Mouse (Mus musculus) limb, embryonic 11.5 days (tissue): ENCODE data around the gene Ilk. TPM values are rescaled to one million over a fixed set of nuclear protein-coding genes. Genes with fewer than 3 reads are reported as not detected.
A peak's percentile ranks its signal among the peaks of the same experiment; 100 is the strongest.

Source experiments
- ATAC-seq: fragments of 200-750 bp; cut with Nextera tagmentation; 2 replicates; pipeline ENCODE4 v1.8.0; 2017; ENCODE audit warnings: low read depth; ENCODE audit not compliant: insufficient number of reproducible peaks, low FRiP score, low TSS enrichment
- DNase-seq: peaks from one replicate; pipeline ENCODE4 v3.0.0-alpha.2; 2015; ENCODE audit warnings: low spot score
- H3K27ac ChIP-seq: fragments of 300-500 bp; sonication (generic); replicated peaks from 2 replicates; pipeline ENCODE4 v1.5.1; 2014; ENCODE audit warnings: low read depth, mild to moderate bottlenecking, low read length
- H3K27me3 ChIP-seq: fragments of 300-500 bp; sonication (generic); 2 replicates; pipeline ENCODE4 v1.6.1; 2014; ENCODE audit warnings: mild to moderate bottlenecking, low read length, mixed read lengths; ENCODE audit not compliant: control insufficient read depth, insufficient read depth
- H3K36me3 ChIP-seq: fragments of 300-500 bp; sonication (generic); 2 replicates; pipeline ENCODE4 v1.6.1; 2014; ENCODE audit warnings: mild to moderate bottlenecking, low read length, moderate library complexity, mixed read lengths; ENCODE audit not compliant: control insufficient read depth, insufficient read depth
- H3K4me1 ChIP-seq: fragments of 300-500 bp; sonication (generic); 2 replicates; pipeline ENCODE4 v1.6.1; 2014; ENCODE audit warnings: low read length, mixed read lengths; ENCODE audit not compliant: control insufficient read depth, insufficient read depth
- H3K4me2 ChIP-seq: fragments of 300-500 bp; sonication (generic); 2 replicates; pipeline ENCODE4 v1.6.1; 2014; ENCODE audit warnings: low read depth, mild to moderate bottlenecking, moderate library complexity; ENCODE audit not compliant: severe bottlenecking
- H3K4me3 ChIP-seq: fragments of 300-500 bp; sonication (generic); 2 replicates; pipeline ENCODE4 v1.5.1; 2014; ENCODE audit warnings: low read depth, low read length
- H3K9ac ChIP-seq: fragments of 300-500 bp; sonication (generic); 2 replicates; pipeline ENCODE4 v1.6.1; 2014; ENCODE audit warnings: mild to moderate bottlenecking, low read length
- H3K9me3 ChIP-seq: fragments of 300-500 bp; sonication (generic); 2 replicates; pipeline ENCODE4 v1.6.1; 2016; ENCODE audit warnings: low read length; ENCODE audit not compliant: control insufficient read depth
- whole genome bisulfite sequencing: fragments of 180-500 bp; shearing (Covaris S2); extraction: QIAGEN DNeasy Blood & Tissue Kit; methylation state at CpG from one replicate; pipeline ENCODE4 v1.1.7; 2014; 5-methylcytosine and 5-hydroxymethylcytosine counted together
- polyA plus RNA-seq: library from polyadenylated mRNA; unstranded; fragments of >200 nt; fragmentation: Nextera tagmentation; extraction: Ambion mirVana; gene quantifications from 2 replicates; pipeline ENCODE4 v1.2.1, GENCODE M21; 2014

Gene Ilk
- polyA plus RNA-seq, 1 experiment from 2014 or later, result 237 TPM

- no peak for ATAC-seq
- Histone ChIP-seq H3K9ac (no peak overlapping the region), H3K4me3 (no peak overlapping the region), H3K36me3 (peaks cover 22% of the 10 kb centered on the region), H3K27me3 (no peaks in the 10 kb centered on the region), H3K4me1 (peaks cover 14% of the 10 kb centered on the region; the same call in 1 of the 2 replicates), H3K4me2 (no peak overlapping the region), H3K27ac (no peak overlapping the region), H3K9me3 (no peaks in the 10 kb centered on the region)
- 95% methylated on average over 3 of the region's 3 CpGs for WGBS
- DNase-seq, result no peak
Measured at GRCm38 (mm10) chr7:105769959-105770358, 33.6 kb downstream of the Ilk start.

GRCm38 (mm10) chr7:105772331-105772730, 35.9 kb downstream of the Ilk start:
- H3K36me3 ChIP-seq, result peaks cover 16% of the 10 kb centered on the region
- no peaks in the 10 kb centered on the region for H3K9me3 ChIP-seq
- ATAC-seq (no peak), DNase-seq (no peak)
- no peak overlapping the region for H3K27ac ChIP-seq
- 98% methylated on average over 15 of the region's 15 CpGs for WGBS
- H3K27me3 ChIP-seq, result no peaks in the 10 kb centered on the region
- H3K9ac ChIP-seq, result no peak overlapping the region
- no peak overlapping the region for H3K4me2 ChIP-seq
- H3K4me3 ChIP-seq, result no peak overlapping the region
- peaks cover 19% of the 10 kb centered on the region for H3K4me1 ChIP-seq

- ATAC-seq, result no peak
- Histone ChIP-seq H3K9me3 (no peaks in the 10 kb centered on the region), H3K4me1 (peaks cover 18% of the 10 kb centered on the region), H3K36me3 (peaks cover 16% of the 10 kb centered on the region), H3K27me3 (no peaks in the 10 kb centered on the region), H3K27ac (no peak overlapping the region), H3K9ac (no peak overlapping the region), H3K4me3 (no peak overlapping the region), H3K4me2 (no peak overlapping the region)
- no peak for DNase-seq
- WGBS, result 93% methylated on average over 5 of the region's 5 CpGs
Measured at GRCm38 (mm10) chr7:105773041-105773440, 36.6 kb downstream of the Ilk start.

- Histone ChIP-seq H3K36me3 (peaks cover 16% of the 10 kb centered on the region), H3K9ac (no peak overlapping the region), H3K9me3 (no peaks in the 10 kb centered on the region), H3K27me3 (no peaks in the 10 kb centered on the region), H3K4me2 (no peak overlapping the region), H3K4me3 (no peak overlapping the region), H3K27ac (no peak overlapping the region), H3K4me1 (peaks cover 19% of the 10 kb centered on the region)
- no peak for DNase-seq
- no peak for ATAC-seq
- 69% methylated on average over 8 of the region's 8 CpGs for WGBS
Measured at GRCm38 (mm10) chr7:105774661-105775060, 38.3 kb downstream of the Ilk start.

GRCm38 (mm10) chr7:105776026-105776425, 39.6 kb downstream of the Ilk start:
- ATAC-seq (no peak), DNase-seq (no peak)
- Histone ChIP-seq H3K4me3 (no peak overlapping the region), H3K36me3 (peaks cover 11% of the 10 kb centered on the region; the same call in 1 of the 2 replicates), H3K4me1 (peaks cover 19% of the 10 kb centered on the region), H3K4me2 (no peak overlapping the region), H3K27me3 (no peaks in the 10 kb centered on the region), H3K9me3 (no peaks in the 10 kb centered on the region), H3K27ac (no peak overlapping the region), H3K9ac (no peak overlapping the region)
- WGBS, result 86% methylated on average over 2 of the region's 2 CpGs

GRCm38 (mm10) chr7:105777316-105777715, 40.9 kb downstream of the Ilk start:
- H3K27ac ChIP-seq, result peak overlapping the region; percentile 93; the same call in 1 of the 2 replicates
- H3K9me3 ChIP-seq, result no peaks in the 10 kb centered on the region
- H3K4me3 ChIP-seq, result peak overlapping the region; percentile 33; the same call in 1 of the 2 replicates
- no peak for DNase-seq
- no peak overlapping the region for H3K9ac ChIP-seq
- peaks cover 3% of the 10 kb centered on the region; the same call in 1 of the 2 replicates for H3K36me3 ChIP-seq
- peaks cover 19% of the 10 kb centered on the region for H3K4me1 ChIP-seq
- no peak for ATAC-seq
- H3K27me3 ChIP-seq, result no peaks in the 10 kb centered on the region
- 86% methylated on average over 1 of the region's 1 CpGs for WGBS
- peak overlapping the region; percentile 42 for H3K4me2 ChIP-seq

- peak overlapping the region; percentile 33 for H3K4me3 ChIP-seq
- H3K9me3 ChIP-seq, result no peaks in the 10 kb centered on the region
- DNase-seq (peak; percentile 94), ATAC-seq (peak; percentile 96)
- H3K27ac ChIP-seq, result peak overlapping the region; percentile 93
- no peaks in the 10 kb centered on the region for H3K27me3 ChIP-seq
- WGBS, result 12% methylated on average over 13 of the region's 13 CpGs
- no peaks in the 10 kb centered on the region; the same call in 1 of the 2 replicates for H3K36me3 ChIP-seq
- peaks cover 19% of the 10 kb centered on the region for H3K4me1 ChIP-seq
- peak overlapping the region; percentile 42 for H3K4me2 ChIP-seq
- H3K9ac ChIP-seq, result peak overlapping the region; percentile 56
Measured at GRCm38 (mm10) chr7:105777797-105778552, 41.6 kb downstream of the Ilk start.

GRCm38 (mm10) chr7:105778553-105779265, 42.3 kb downstream of the Ilk start:
- ATAC-seq, result peak; percentile 93
- peak; percentile 32 for DNase-seq
- H3K36me3 ChIP-seq, result no peaks in the 10 kb centered on the region; the same call in 1 of the 2 replicates

More at GRCm38 (mm10) chr7:105778553-105779265, 42.3 kb downstream of the Ilk start:
- Histone ChIP-seq H3K4me3 (peak overlapping the region; percentile 33), H3K4me1 (peaks cover 21% of the 10 kb centered on the region), H3K9ac (peak overlapping the region; percentile 44), H3K27ac (peak overlapping the region; percentile 93), H3K4me2 (peak overlapping the region; percentile 42), H3K27me3 (no peaks in the 10 kb centered on the region), H3K9me3 (no peaks in the 10 kb centered on the region)
- WGBS, result 23% methylated on average over 4 of the region's 4 CpGs
